Mouse (Mus musculus): ENCODE results near the gene Serpina9. TPM values are rescaled to one million over a fixed set of nuclear protein-coding genes. Genes with fewer than 3 reads are reported as not detected.

Gene Serpina9
- total RNA-seq, 1 experiment, result 0.18 TPM

DNA sequence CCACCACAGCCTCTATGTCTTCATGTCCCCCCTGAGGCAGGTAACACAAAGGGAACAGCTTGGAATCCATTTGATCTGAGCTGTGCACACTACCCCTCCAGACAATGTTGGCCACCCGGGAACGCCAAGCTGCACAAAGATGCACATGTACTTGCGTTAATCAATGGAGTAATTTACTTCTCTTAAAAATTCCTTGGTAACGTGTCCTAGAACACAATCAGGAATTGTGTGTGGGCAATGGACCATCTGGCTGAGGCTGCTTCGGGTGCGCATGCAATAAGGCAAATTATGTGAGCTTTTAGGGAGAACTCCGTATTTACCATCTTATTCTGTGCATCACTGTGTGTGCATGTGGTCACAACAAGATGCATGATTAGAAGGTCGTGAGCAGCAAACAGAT, 13.9 kb downstream of the Serpina9 start:
- in situ Hi-C loops (cut with MboI; ENCODE audit: low sequenced_read_pairs in 2 of 2, unreplicated experiment in 2 of 2), result loop anchor here (5.0 to 10.0 kb wide), 2 partner anchors 413 to 415 kb away; no protein-coding TSS in a partner anchor
- Histone ChIP-seq H3K4me3 (ENCODE audit: insufficient read depth in 1 of 2, low read depth in 1 of 2, low read length in 2 of 2, poor library complexity in 1 of 2, severe bottlenecking in 1 of 2) (no peak overlapping the region), H3K9me3 (ENCODE audit: control insufficient read depth, insufficient read depth, low read depth, low read length) (no peaks in the 10 kb centered on the region; the same call in 1 of the 2 replicates), H3K27ac (ENCODE audit: insufficient read depth, low read depth, low read length, poor library complexity, severe bottlenecking) (no peak overlapping the region), H3K9ac (ENCODE audit: insufficient read depth, low read depth, low read length, poor library complexity, severe bottlenecking) (no peak overlapping the region), H3K4me1 (ENCODE audit: control insufficient read depth in 2 of 2, insufficient read depth in 2 of 2, low read length in 2 of 2, poor library complexity in 1 of 2) (no peaks in the 10 kb centered on the region), H3K36me3 (ENCODE audit: control insufficient read depth, insufficient read depth, low read length, poor library complexity, severe bottlenecking) (no peaks in the 10 kb centered on the region)
- TF ChIP-seq CHD2 (IDR thresholded peaks at IDR 0.05; ENCODE audit: low read depth, low read length) (no peak), ZNF384 (IDR thresholded peaks at IDR 0.05; ENCODE audit: low read depth, low read length) (no peak), HCFC1 (IDR thresholded peaks at IDR 0.05; ENCODE audit: borderline replicate concordance, insufficient read depth, low read length) (no peak), ZC3H11A (IDR thresholded peaks at IDR 0.05; ENCODE audit: borderline replicate concordance, low read depth, low read length) (no peak), MAFK (IDR thresholded peaks at IDR 0.05; ENCODE audit: insufficient read depth, low read depth, low read length) (no peak)
- no peak for DNase-seq (ENCODE audit: low read depth, low spot score)

- H3K27ac ChIP-seq (ENCODE audit: insufficient read depth, low read depth, low read length, poor library complexity, severe bottlenecking), result no peak overlapping the region
- no peaks in the 10 kb centered on the region for H3K36me3 ChIP-seq (ENCODE audit: control insufficient read depth, insufficient read depth, low read length, poor library complexity, severe bottlenecking)
- TF ChIP-seq CHD2 (IDR thresholded peaks at IDR 0.05; ENCODE audit: low read depth, low read length) (no peak), ZC3H11A (IDR thresholded peaks at IDR 0.05; ENCODE audit: borderline replicate concordance, low read depth, low read length) (no peak), HCFC1 (IDR thresholded peaks at IDR 0.05; ENCODE audit: borderline replicate concordance, insufficient read depth, low read length) (no peak), ZNF384 (IDR thresholded peaks at IDR 0.05; ENCODE audit: low read depth, low read length) (no peak), MAFK (IDR thresholded peaks at IDR 0.05; ENCODE audit: insufficient read depth, low read depth, low read length) (no peak)
- no peaks in the 10 kb centered on the region for H3K4me1 ChIP-seq (ENCODE audit: control insufficient read depth in 2 of 2, insufficient read depth in 2 of 2, low read length in 2 of 2, poor library complexity in 1 of 2)
- no peak overlapping the region for H3K4me3 ChIP-seq (ENCODE audit: insufficient read depth in 1 of 2, low read depth in 1 of 2, low read length in 2 of 2, poor library complexity in 1 of 2, severe bottlenecking in 1 of 2)
- H3K9me3 ChIP-seq (ENCODE audit: control insufficient read depth, insufficient read depth, low read depth, low read length), result no peaks in the 10 kb centered on the region; the same call in 1 of the 2 replicates
- in situ Hi-C loops (cut with MboI; ENCODE audit: low sequenced_read_pairs in 2 of 2, unreplicated experiment in 2 of 2), result loop anchor here (5.0 to 10.0 kb wide), 2 partner anchors 416 to 418 kb away; no protein-coding TSS in a partner anchor
- no peak overlapping the region for H3K9ac ChIP-seq (ENCODE audit: insufficient read depth, low read depth, low read length, poor library complexity, severe bottlenecking)
- no peak for DNase-seq (ENCODE audit: low read depth, low spot score)
Observed at GRCm38 (mm10) chr12:103996513-103996912, 17.0 kb downstream of the Serpina9 start.

DNA sequence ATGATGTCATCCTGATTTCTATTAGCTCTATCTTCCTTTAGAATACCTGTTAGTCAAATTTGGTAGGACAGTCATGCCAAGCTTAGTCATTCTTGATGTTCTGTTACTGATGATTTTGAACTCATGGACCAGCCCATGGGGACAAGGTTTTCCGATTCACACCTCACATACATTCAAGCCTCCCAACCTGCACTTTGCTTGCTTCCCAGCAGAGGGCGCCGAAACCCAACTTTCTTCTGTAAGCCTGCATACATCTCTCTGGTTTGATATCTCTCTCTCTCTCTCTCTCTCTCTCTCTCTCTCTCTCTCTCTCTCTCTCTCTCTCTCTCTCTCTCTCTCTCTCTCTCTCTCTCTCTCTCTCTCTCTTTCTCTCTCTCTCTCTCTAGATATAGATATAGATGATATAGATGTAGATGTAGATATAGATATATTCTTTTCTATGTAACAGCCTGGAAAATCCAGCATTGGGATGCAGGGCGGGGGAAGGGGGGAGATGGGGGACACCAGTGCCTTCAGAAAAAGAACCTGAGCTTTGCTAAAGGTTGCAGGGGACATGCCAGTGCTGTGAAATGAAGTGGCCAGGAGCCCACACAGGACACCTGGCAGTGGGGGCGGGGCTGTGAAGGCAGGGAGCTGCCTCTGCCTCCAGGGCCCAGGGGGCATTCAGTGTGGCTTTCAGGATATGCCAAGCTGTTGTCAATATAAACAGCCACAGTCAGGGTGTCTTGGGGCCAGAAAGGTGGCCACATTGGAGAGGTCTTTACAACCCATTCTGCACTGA, 18.1 kb downstream of the Serpina9 start:
- Histone ChIP-seq H3K4me1 (ENCODE audit: control insufficient read depth in 2 of 2, insufficient read depth in 2 of 2, low read length in 2 of 2, poor library complexity in 1 of 2) (no peaks in the 10 kb centered on the region), H3K36me3 (ENCODE audit: control insufficient read depth, insufficient read depth, low read length, poor library complexity, severe bottlenecking) (no peaks in the 10 kb centered on the region), H3K9me3 (ENCODE audit: control insufficient read depth, insufficient read depth, low read depth, low read length) (no peaks in the 10 kb centered on the region), H3K27ac (ENCODE audit: insufficient read depth, low read depth, low read length, poor library complexity, severe bottlenecking) (no peak overlapping the region), H3K9ac (ENCODE audit: insufficient read depth, low read depth, low read length, poor library complexity, severe bottlenecking) (no peak overlapping the region), H3K4me3 (ENCODE audit: insufficient read depth in 1 of 2, low read depth in 1 of 2, low read length in 2 of 2, poor library complexity in 1 of 2, severe bottlenecking in 1 of 2) (no peak overlapping the region)
- DNase-seq (ENCODE audit: low read depth, low spot score), result peak; percentile 46
- in situ Hi-C loops (cut with MboI; ENCODE audit: low sequenced_read_pairs in 2 of 2, unreplicated experiment in 2 of 2), result loop anchor here (5.0 to 10.0 kb wide), 2 partner anchors 417 to 419 kb away; no protein-coding TSS in a partner anchor
- TF ChIP-seq ZC3H11A (IDR thresholded peaks at IDR 0.05; ENCODE audit: borderline replicate concordance, low read depth, low read length) (peak; percentile 51; the same call in 1 of the 2 replicates), HCFC1 (IDR thresholded peaks at IDR 0.05; ENCODE audit: borderline replicate concordance, insufficient read depth, low read length) (no peak)

DNA sequence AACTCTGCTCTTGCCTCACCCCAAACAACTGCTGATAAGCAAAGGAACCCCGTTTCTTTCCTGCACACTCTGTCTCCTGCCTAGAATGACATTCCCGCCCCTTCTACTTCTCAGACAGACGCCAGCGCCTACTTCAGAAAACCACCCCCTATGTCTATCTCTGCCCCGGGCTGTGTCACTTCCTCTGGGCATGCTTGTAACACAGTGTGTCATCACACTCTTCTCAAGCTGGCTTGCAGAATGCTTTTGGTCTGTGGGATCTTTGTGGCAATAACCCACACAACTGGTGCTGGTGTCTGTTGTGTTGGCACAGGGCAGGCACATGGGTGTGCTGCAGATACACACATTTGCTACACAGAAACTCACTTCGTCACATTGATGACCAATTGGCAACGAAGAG, 20.6 kb downstream of the Serpina9 start:
- no peak overlapping the region for H3K27ac ChIP-seq (ENCODE audit: insufficient read depth, low read depth, low read length, poor library complexity, severe bottlenecking)
- H3K9me3 ChIP-seq (ENCODE audit: control insufficient read depth, insufficient read depth, low read depth, low read length), result no peaks in the 10 kb centered on the region
- TF ChIP-seq MAFK (IDR thresholded peaks at IDR 0.05; ENCODE audit: insufficient read depth, low read depth, low read length) (no peak), HCFC1 (IDR thresholded peaks at IDR 0.05; ENCODE audit: borderline replicate concordance, insufficient read depth, low read length) (no peak), ZNF384 (IDR thresholded peaks at IDR 0.05; ENCODE audit: low read depth, low read length) (no peak), CHD2 (IDR thresholded peaks at IDR 0.05; ENCODE audit: low read depth, low read length) (no peak), ZC3H11A (IDR thresholded peaks at IDR 0.05; ENCODE audit: borderline replicate concordance, low read depth, low read length) (no peak)
- no peaks in the 10 kb centered on the region for H3K4me1 ChIP-seq (ENCODE audit: control insufficient read depth in 2 of 2, insufficient read depth in 2 of 2, low read length in 2 of 2, poor library complexity in 1 of 2)
- H3K9ac ChIP-seq (ENCODE audit: insufficient read depth, low read depth, low read length, poor library complexity, severe bottlenecking), result no peak overlapping the region
- no peaks in the 10 kb centered on the region for H3K36me3 ChIP-seq (ENCODE audit: control insufficient read depth, insufficient read depth, low read length, poor library complexity, severe bottlenecking)
- DNase-seq (ENCODE audit: low read depth, low spot score), result no peak
- no peak overlapping the region for H3K4me3 ChIP-seq (ENCODE audit: insufficient read depth in 1 of 2, low read depth in 1 of 2, low read length in 2 of 2, poor library complexity in 1 of 2, severe bottlenecking in 1 of 2)
- in situ Hi-C loops (cut with MboI; ENCODE audit: low sequenced_read_pairs in 2 of 2, unreplicated experiment in 2 of 2), result loop anchor here in 1 of 2 experiments (10.0 kb wide), 1 partner anchor 422 kb away; no protein-coding TSS in a partner anchor

Measured in ES-E14 (cell line).